Mouse (Mus musculus): ENCODE data around the gene Ywhab. TPM values are rescaled to one million over a fixed set of nuclear protein-coding genes. Genes with fewer than 3 reads are reported as not detected.

Ywhab gene
- polyA plus RNA-seq, 1 experiment: 48.0 TPM

Other genes with a start within 250 kb of the Ywhab start
- gene Ada, start 244.7 kb upstream of the Ywhab start, polyA plus RNA-seq (2012; rRNA removed): 113 and 304 TPM in 2 replicates
- gene Ccn5, start 174.1 kb upstream of the Ywhab start, polyA plus RNA-seq (2012; rRNA removed): 0.46 and 0.99 TPM in 2 replicates
- not detected in 2 replicates for gene Kcnk15, start 141.3 kb upstream of the Ywhab start, polyA plus RNA-seq (2012; rRNA removed)
- gene Rims4, start 76.3 kb upstream of the Ywhab start, polyA plus RNA-seq (2012; rRNA removed): 0.08 and 0.12 TPM in 2 replicates
- gene Pabpc1l, start 30.5 kb downstream of the Ywhab start, polyA plus RNA-seq (2012; rRNA removed): 0.78 and 1.1 TPM in 2 replicates
- 13.6 and 17.5 TPM in 2 replicates for gene Stk4, start 75.4 kb downstream of the Ywhab start, polyA plus RNA-seq (2012; rRNA removed)
- 36.8 and 38.7 TPM in 2 replicates for gene Tomm34, start 76.2 kb downstream of the Ywhab start, polyA plus RNA-seq (2012; rRNA removed)
- 0.05 TPM in 2 replicates for gene Kcns1, start 176.2 kb downstream of the Ywhab start, polyA plus RNA-seq (2012; rRNA removed)
- gene Wfdc5, start 187.8 kb downstream of the Ywhab start, polyA plus RNA-seq (2012; rRNA removed): not detected in 2 replicates
- 0.16 TPM in 1 of 2 replicates, not detected in the other for gene Wfdc12, start 195.6 kb downstream of the Ywhab start, polyA plus RNA-seq (2012; rRNA removed)
- not detected in 2 replicates for gene Wfdc15a, start 205.2 kb downstream of the Ywhab start, polyA plus RNA-seq (2012; rRNA removed)
- 0.41 TPM in 1 of 2 replicates, not detected in the other for gene Wfdc15b, start 226.7 kb downstream of the Ywhab start, polyA plus RNA-seq (2012; rRNA removed)
- gene Svs2, start 243.5 kb downstream of the Ywhab start, polyA plus RNA-seq (2012; rRNA removed): not detected in 2 replicates

All from large intestine, adult 2 months (tissue).